Mouse (Mus musculus): ENCODE data around the gene Cmas. TPM values are rescaled to one million over a fixed set of nuclear protein-coding genes. Genes with fewer than 3 reads are reported as not detected.

The Cmas gene
- polyA plus RNA-seq, 1 experiment from 2014 or later: 178 TPM

DNA sequence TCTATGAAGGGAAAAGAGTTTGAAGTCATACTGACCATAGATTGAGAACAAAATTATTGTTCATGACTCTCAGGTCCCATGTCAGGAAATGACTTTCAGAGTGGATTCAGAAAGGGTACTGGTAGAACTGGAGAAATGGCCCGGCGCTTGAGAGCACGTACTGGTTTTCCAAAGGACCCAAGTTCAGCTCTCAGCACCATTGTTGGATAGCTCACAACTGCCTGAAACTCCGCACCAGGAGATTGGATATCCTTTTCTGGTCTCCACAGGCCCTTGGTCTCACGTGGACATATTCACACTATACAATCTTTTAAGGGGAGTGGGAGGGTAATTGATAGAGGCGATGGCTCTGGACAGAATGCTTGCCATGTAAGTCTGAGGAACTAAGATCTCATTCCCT lies 1.5 kb downstream of the Cmas start:
- Histone ChIP-seq H3K27ac (no peak overlapping the region), H3K4me3 (peak overlapping the region; percentile 85), H3K4me2 (peak overlapping the region; percentile 60), H3K9ac (peak overlapping the region; percentile 93; the same call in 1 of the 2 replicates), H3K27me3 (peaks cover 25% of the 10 kb centered on the region), H3K9me3 (no peaks in the 10 kb centered on the region), H3K36me3 (peaks cover 23% of the 10 kb centered on the region), H3K4me1 (replicated peaks) (peaks cover 39% of the 10 kb centered on the region)
- 93% methylated on average over 6 of the region's 6 CpGs for WGBS
- ATAC-seq (ENCODE audit: low FRiP score): no peak

DNA sequence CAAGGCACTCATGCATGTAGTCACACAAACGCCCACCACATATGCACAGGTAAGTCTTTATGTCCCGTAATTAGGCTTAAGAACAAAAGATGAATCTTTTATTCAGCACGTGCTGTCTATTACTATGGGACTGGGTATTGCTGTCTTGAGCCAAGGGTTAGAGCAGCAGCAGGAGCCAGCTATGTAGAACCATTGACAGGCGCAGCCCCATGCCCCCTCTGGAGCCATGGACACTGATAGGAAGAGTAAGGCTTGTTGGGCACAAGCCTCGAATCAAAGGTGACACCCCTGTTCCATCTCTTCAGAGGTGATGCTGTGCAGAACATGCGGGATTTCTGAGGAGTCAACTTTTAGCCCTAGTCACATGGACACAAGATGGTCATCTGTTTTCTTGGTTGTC lies 2.1 kb downstream of the Cmas start:
- Histone ChIP-seq H3K36me3 (peaks cover 25% of the 10 kb centered on the region), H3K9ac (no peak overlapping the region), H3K9me3 (no peaks in the 10 kb centered on the region), H3K4me1 (replicated peaks) (peaks cover 39% of the 10 kb centered on the region), H3K4me3 (peak overlapping the region; percentile 85; the same call in 1 of the 2 replicates), H3K4me2 (peak overlapping the region; percentile 60), H3K27me3 (peaks cover 21% of the 10 kb centered on the region), H3K27ac (no peak overlapping the region)
- ATAC-seq (ENCODE audit: low FRiP score): no peak
- 97% methylated on average over 6 of the region's 6 CpGs for WGBS

DNA sequence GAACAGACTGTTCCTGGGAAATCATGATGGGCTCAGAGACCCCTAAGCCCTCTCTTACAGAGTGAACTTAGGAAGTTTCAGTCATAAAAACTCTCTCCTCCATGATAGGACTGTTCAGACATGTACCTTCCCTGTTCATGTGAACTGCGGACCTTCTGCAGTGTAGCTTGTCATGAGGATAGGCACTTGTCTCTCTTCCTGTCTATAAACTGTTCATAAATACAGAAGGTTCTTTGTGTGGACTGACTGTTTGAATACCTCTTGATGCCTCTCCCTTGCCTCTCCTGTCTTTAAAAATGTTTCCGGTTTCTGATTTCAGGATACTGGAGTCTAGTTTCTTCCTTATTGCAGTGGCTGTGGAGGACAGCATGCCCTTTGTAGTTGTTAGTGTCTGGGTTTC lies 3.1 kb downstream of the Cmas start:
- Histone ChIP-seq H3K4me2 (no peak overlapping the region), H3K36me3 (peaks cover 34% of the 10 kb centered on the region), H3K9ac (no peak overlapping the region), H3K27ac (no peak overlapping the region), H3K9me3 (no peaks in the 10 kb centered on the region), H3K4me3 (no peak overlapping the region), H3K27me3 (peaks cover 12% of the 10 kb centered on the region), H3K4me1 (replicated peaks) (peaks cover 39% of the 10 kb centered on the region)
- WGBS: 93% methylated on average over 2 of the region's 2 CpGs
- no peak for ATAC-seq (ENCODE audit: low FRiP score)

DNA sequence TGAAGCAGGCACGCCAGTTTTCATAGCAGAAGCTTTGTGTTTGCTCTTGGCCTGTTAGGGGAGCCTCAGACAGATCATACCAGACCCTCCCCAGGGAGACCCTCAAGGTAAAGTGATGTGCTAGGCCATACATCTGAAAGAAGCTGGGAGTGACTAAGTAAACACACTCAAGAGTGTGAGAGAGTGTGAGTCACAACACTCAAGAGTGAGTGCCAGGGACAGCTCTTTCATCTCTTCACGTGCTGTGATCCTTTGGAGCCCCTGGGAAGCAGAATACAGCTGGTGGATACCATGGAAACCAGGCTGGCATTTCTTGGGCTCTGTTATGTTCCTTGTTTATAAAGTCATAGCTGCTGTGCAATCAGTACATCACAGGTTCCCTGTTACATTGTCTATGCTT lies 8.4 kb downstream of the Cmas start:
- Histone ChIP-seq H3K9ac (no peak overlapping the region), H3K36me3 (peaks cover 75% of the 10 kb centered on the region)

DNA sequence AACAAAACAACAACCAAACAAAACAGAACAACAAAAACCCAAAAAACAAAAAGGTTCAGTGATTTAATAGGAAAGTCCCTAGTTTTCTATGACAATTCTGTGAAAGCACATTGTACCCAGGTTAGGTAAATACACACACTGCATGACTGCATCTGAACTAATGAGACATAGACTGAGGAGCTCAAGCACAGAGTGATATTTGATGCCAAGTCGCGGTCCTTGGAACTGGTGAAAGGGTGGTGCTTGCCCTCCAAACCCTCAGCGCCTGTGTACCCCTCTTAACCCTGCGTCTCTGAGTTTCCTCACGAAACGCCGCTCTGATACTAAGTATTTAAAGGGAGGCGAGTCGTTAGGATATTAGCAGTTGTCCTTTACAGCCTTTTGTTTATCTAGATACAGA lies 10.8 kb downstream of the Cmas start:
- no peak overlapping the region for H3K4me2 ChIP-seq
- H3K9me3 ChIP-seq: no peaks in the 10 kb centered on the region
- no peak overlapping the region for H3K27ac ChIP-seq
- no peak overlapping the region for H3K4me3 ChIP-seq
- H3K9ac ChIP-seq: no peak overlapping the region
- no peaks in the 10 kb centered on the region for H3K27me3 ChIP-seq
- no peak for ATAC-seq (ENCODE audit: low FRiP score)
- 93% methylated on average over 9 of the region's 9 CpGs for WGBS
- H3K4me1 ChIP-seq (replicated peaks): no peaks in the 10 kb centered on the region; the same call in none of the 2 replicates
- H3K36me3 ChIP-seq: peaks cover 84% of the 10 kb centered on the region

More for the DNA sequence above, 8.4 kb downstream of the Cmas start:
- Histone ChIP-seq H3K9me3 (no peaks in the 10 kb centered on the region), H3K27ac (no peak overlapping the region), H3K27me3 (no peaks in the 10 kb centered on the region), H3K4me1 (replicated peaks) (peaks cover 14% of the 10 kb centered on the region), H3K4me3 (no peak overlapping the region), H3K4me2 (no peak overlapping the region)
- no peak for ATAC-seq (ENCODE audit: low FRiP score)
- WGBS: 62% methylated on average over 2 of the region's 2 CpGs

DNA sequence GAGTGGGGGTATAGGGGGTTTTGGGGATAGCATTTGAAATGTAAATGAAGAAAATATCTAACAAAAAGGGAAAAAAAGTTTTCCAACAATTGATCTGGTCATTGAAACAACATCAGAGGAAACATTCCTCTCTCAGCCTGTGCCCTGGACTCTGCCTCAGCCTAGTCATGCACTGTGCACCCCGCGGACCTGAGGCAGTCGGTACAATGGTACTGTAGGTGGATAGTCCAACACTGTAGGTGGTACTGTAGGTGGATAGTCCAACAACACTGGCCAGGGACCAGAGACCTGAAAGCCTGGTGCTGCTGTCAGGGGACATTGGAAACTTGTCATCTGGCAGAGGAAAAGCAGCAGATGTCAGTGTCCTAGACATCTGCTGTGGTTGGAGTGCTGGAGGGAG lies 13.4 kb downstream of the Cmas start:
- Histone ChIP-seq H3K9me3 (no peaks in the 10 kb centered on the region), H3K4me3 (no peak overlapping the region), H3K9ac (no peak overlapping the region), H3K4me2 (no peak overlapping the region), H3K27ac (no peak overlapping the region), H3K36me3 (peaks cover 97% of the 10 kb centered on the region), H3K4me1 (replicated peaks) (no peaks in the 10 kb centered on the region; the same call in 1 of the 2 replicates), H3K27me3 (no peaks in the 10 kb centered on the region)
- WGBS: 91% methylated on average over 3 of the region's 3 CpGs
- no peak for ATAC-seq (ENCODE audit: low FRiP score)

DNA sequence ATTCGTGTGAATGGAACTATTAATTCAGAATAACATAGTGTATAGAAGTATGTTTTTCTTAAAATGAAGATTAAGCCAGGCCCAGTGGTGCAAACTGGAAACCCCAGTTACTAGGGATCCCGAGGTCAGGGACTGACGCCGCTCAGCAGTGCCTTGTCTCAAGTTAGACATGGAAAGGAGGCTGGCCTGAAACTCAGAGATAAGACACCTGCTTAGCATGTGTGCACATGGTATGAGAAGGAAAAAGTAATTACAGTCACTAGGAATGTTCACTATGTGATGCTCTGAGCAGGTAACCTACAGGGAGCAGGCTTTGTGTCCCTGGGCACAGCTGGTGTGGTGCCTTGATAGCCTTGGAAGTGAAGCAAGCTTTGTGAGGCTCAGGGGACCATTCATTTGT lies 15.2 kb downstream of the Cmas start:
- no peak overlapping the region for H3K27ac ChIP-seq
- no peak overlapping the region for H3K9ac ChIP-seq
- 96% methylated on average over 4 of the region's 4 CpGs for WGBS
- H3K4me3 ChIP-seq: no peak overlapping the region
- H3K4me1 ChIP-seq (replicated peaks): no peaks in the 10 kb centered on the region
- H3K36me3 ChIP-seq: peaks cover 93% of the 10 kb centered on the region
- H3K4me2 ChIP-seq: no peak overlapping the region
- H3K9me3 ChIP-seq: no peaks in the 10 kb centered on the region
- H3K27me3 ChIP-seq: no peaks in the 10 kb centered on the region
- ATAC-seq (ENCODE audit: low FRiP score): no peak

DNA sequence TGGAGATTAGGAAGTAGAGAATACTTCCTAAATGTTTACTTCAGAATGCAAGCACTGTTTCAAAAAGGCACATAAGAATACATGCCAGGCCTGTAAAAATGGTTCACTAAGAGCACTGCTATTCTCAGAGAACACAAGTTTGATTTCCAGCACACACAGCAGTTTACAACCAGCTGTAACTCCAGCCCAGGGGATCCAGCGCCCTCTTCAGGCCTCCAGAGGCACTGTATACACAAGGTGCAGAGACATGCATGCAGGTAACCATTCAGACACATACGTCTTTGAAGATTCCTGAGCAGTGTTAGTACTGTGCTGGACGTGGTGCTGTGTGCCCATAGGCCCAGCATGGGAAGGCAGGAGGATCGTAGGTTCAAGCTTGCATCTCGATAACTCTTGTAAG lies 17.1 kb downstream of the Cmas start:
- H3K4me1 ChIP-seq (replicated peaks): no peaks in the 10 kb centered on the region

DNA sequence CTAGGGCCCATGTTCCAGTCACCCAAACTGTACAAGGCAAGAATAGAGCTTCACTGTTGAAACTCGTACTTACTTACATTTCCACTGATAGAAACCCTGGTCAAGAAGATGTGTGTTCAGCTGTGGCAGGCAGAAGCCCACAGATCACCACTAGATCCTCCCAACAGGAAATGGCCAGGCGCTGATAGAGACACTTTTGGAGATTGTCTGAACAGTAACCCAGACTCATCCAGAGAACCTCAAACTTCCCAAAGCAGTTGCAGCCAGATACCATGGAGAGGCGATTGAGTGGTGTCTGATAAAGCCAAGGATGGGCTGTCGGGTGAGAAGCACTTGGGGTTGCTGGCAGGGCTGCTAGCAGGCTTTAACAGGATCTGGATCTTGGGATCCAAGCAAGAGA lies 20.4 kb downstream of the Cmas start:
- Histone ChIP-seq H3K27me3 (no peaks in the 10 kb centered on the region), H3K9ac (no peak overlapping the region), H3K4me3 (no peak overlapping the region), H3K9me3 (no peaks in the 10 kb centered on the region), H3K4me1 (replicated peaks) (peaks cover 16% of the 10 kb centered on the region), H3K4me2 (no peak overlapping the region), H3K36me3 (peaks cover 42% of the 10 kb centered on the region), H3K27ac (no peak overlapping the region)
- ATAC-seq (ENCODE audit: low FRiP score): no peak
- 86% methylated on average over 4 of the region's 4 CpGs for WGBS

More for the DNA sequence above, 17.1 kb downstream of the Cmas start:
- ATAC-seq (ENCODE audit: low FRiP score): no peak
- Histone ChIP-seq H3K4me2 (no peak overlapping the region), H3K27ac (no peak overlapping the region), H3K4me3 (no peak overlapping the region), H3K9ac (no peak overlapping the region), H3K9me3 (no peaks in the 10 kb centered on the region), H3K36me3 (peaks cover 74% of the 10 kb centered on the region), H3K27me3 (no peaks in the 10 kb centered on the region)
- WGBS: 89% methylated on average over 5 of the region's 5 CpGs

DNA sequence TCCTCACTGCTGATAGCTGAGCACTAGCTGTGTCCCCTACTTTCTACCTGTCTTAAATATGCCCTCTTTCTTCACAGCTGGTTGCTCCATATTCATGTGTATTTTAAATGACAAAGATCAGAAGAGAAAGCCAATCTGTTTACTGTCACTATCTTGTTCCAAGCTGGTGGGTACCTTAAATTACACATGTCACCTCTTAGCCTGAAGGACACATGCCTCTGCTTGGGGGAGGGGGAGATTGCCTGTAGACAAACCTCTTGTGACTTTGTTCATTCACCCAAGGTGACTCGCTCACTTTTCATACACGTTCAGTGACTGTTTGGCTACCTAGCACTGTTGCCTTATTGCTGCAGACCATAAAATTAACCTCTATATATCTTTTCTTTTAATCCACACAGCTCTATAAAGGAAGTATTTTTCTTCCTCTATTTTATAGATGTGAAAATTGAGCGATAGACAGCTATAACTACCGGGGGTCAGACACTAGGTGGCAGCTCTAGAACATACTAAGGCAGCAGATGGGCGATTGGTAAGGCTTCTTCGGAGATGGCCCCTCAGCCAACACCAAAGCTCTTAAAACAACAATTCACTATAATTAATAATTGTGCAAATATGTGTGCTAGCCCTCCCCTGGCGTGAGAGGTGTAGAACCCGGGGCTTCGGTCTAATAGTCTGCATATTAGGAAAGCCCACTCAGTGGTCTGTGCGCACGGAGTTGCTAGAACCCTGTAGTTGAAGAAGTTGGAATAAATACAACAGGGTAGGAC lies 22.7 kb downstream of the Cmas start:
- Histone ChIP-seq H3K4me3 (no peak overlapping the region), H3K4me2 (no peak overlapping the region), H3K4me1 (replicated peaks) (peaks cover 16% of the 10 kb centered on the region), H3K27me3 (no peaks in the 10 kb centered on the region), H3K9ac (no peak overlapping the region), H3K36me3 (peaks cover 19% of the 10 kb centered on the region), H3K27ac (peak overlapping the region; percentile 24; the same call in 1 of the 2 replicates), H3K9me3 (no peaks in the 10 kb centered on the region)
- 53% methylated on average over 11 of the region's 11 CpGs for WGBS
- peak; percentile 54 for ATAC-seq (ENCODE audit: low FRiP score)

DNA sequence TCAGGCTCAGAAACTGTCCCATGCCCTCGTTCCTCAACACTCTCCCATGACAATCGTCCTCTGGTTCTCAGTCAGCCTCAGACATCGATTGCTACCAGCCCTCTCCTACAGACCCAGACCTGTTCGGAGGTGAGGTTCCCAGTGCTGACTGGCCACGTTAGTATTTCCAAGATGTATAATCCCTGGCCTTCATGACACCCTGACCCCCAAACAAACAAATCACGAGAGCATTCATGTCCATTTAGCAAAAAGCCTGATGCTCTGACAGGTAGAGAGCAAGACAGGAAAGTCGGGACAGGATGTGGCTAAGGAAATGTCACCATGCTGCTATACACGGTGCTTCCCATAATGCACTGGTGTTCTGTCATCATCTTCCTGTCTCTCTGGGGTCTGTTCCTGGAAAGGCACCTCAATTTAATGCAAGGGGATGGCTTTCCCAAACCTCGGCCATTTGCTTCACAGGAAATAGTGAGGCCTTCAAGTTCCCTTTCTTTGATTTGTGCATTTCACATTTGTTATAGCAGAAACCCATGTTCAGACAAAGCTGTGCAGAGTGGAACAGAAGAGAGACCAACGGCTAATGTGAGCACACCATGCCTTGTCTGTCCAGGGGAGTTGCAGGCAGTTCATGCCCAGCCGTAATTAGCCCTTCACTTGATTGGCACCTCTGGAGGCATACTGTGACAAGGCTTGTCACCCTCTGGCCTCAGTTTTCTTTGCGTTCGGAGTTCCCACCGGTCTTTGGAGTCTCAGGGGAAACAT lies 23.5 kb downstream of the Cmas start:
- no peaks in the 10 kb centered on the region for H3K27me3 ChIP-seq
- peaks cover 12% of the 10 kb centered on the region for H3K36me3 ChIP-seq
- no peak overlapping the region for H3K9ac ChIP-seq
- ATAC-seq (ENCODE audit: low FRiP score): peak; percentile 34
- H3K9me3 ChIP-seq: no peaks in the 10 kb centered on the region
- H3K27ac ChIP-seq: peak overlapping the region; percentile 44
- H3K4me3 ChIP-seq: no peak overlapping the region
- WGBS: 60% methylated on average over 14 of the region's 14 CpGs
- H3K4me2 ChIP-seq: no peak overlapping the region
- peaks cover 16% of the 10 kb centered on the region for H3K4me1 ChIP-seq (replicated peaks)

DNA sequence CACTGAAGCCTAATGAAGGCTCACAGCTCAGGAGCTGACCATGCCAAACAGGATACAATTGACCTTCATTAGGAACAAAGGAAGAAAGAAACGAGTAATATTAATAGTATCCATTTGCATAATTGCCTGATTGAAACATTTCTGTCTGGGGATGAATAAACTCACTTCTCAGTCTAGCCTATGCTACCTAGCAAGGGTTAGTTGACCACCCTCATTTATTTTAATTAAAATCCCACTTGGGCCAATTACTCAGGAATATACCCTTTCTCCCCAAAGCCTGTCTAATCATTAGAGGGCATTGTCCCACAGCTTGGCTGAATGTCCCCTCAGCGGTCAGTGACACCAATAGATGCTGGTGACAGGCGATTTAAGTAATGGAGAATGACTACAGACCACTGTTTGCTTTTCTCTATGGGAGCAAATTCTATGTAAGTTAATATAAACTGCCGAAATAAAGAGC lies 24.1 kb downstream of the Cmas start:
- 45% methylated on average over 4 of the region's 4 CpGs for WGBS
- Histone ChIP-seq H3K4me1 (replicated peaks) (peaks cover 16% of the 10 kb centered on the region), H3K27ac (peak overlapping the region; percentile 44; the same call in 1 of the 2 replicates), H3K36me3 (peaks cover 7% of the 10 kb centered on the region), H3K9ac (no peak overlapping the region), H3K4me2 (no peak overlapping the region), H3K27me3 (no peaks in the 10 kb centered on the region), H3K4me3 (no peak overlapping the region), H3K9me3 (no peaks in the 10 kb centered on the region)
- no peak for ATAC-seq (ENCODE audit: low FRiP score)

Measured in hindbrain, embryonic 13.5 days (tissue).